Mouse (Mus musculus): ENCODE measurements around the gene Dennd2a.

Dennd2a gene

DNA sequence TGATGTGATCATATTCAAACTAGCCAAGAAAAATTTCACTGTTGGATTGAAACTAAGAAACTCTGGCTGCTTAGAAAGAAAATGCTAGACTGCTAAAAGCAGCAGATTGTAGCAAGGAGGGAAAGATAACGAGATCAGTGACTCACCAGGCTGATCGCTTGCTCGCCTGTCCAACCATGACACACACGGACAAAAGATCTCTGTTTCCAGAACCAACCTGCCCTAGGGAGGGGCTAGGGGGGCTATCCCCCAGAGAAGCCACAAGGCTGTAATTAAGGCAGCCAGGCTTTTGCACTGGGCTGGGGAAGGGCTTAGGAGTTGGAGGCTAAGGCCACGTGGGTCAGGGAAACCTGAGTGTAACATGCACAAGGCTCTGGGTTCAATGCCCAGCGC lies 41.9 kb downstream of the Dennd2a start:
- DNase-seq (ENCODE audit: low spot score) = peak; percentile 66

DNA sequence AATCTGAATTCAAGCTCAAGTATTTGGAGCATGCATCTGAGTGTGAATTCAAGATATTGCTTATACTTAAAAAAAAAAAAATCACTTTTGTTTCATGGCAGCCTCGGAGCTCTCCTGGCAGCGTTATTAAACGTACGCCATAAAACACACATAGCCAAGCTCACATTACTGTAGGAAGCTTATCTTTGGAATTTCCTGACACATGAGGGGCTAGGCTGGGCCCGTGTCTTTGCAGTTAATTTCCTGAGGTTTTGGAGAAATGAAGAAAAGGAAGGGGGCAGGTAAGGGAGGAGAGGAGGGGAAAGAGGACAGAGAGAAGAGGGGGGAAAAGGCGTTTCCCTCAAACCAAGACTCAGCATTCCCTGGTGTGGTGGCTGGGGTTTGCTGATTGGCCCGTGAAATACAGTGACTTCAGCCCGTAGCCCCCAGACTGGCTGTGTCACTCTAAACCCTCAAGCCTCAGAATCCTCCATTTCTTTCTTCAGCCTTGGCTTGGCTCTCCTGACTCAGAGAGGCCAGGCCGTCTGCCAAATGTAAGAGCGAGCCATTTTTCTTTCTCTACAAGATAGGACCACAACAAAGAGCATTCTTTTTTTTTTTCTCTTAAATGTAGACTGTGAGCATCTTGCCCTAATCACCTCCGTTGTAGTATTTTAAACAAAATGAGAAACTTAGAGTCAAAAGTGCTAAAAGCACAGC lies 42.5 kb downstream of the Dennd2a start:
- no peak for DNase-seq (ENCODE audit: low spot score)

DNA sequence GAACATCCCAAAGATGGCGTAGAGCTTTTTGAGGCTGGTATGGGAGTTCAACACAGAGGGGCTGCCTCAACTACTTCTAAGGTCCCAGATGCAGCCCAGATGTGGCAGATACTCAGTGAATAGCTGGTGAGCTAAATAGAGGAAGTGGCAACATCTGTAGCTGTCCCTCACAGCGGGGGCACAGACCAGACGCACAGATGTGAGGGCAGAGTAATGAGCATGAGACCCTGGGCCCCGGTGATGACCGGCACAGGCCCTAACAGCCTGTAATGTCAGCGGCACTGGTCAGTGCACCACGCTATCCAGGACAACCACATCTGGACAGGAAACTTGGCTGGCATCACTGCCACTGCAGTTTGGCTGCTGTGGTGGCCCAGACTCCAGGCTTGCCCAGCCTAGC lies 54.2 kb downstream of the Dennd2a start:
- DNase-seq (ENCODE audit: low spot score) = no peak

DNA sequence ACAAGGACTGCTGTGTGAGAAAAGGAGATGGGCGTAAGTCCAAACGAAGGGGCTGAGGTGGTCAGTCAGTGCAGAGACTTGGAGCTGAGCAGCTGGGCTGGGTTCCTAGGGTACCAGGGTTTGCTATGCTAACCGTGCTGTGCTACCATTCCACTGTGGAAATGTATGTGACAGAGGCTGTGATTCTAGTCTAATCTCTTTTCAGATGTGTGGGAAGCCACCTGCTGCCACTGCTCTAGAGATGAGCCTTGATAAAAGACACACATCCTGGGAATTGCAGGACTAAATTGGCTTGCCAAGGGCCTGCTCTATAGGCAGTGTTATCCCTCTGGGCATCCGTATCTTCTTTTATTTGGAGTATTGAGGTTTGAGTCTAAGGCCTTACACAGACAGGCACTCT lies 60.5 kb downstream of the Dennd2a start:
- no peak for DNase-seq (ENCODE audit: low spot score)

DNA sequence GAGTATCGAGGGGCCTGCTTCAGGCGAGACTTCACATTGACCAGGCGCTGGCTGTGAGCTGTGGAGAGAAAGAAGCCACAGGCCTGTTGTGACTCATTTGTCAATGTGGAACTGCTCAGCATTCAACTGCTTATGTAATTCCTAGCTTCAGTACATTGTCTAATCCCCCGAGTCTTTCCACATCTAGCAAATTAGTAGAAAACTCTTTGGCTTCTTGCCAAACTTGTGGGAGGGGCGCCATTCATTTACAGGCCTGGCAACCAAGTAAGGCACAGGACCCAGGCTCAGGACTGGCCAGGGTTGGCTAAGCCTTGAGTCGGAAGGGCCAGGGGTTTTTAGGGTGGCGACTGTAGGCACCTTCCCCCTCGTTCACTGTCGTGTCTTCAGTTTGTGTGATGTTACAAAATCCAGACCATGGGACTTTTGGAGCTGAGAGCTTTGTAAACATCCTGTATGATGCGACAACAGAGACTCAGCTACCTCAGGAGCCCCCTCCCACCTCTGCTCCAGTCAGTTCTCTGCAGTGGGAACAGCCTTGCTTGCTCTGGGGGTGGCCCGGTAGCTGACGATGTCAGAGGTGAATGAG lies 64.4 kb downstream of the Dennd2a start:
- DNase-seq (ENCODE audit: low spot score) = no peak

DNA sequence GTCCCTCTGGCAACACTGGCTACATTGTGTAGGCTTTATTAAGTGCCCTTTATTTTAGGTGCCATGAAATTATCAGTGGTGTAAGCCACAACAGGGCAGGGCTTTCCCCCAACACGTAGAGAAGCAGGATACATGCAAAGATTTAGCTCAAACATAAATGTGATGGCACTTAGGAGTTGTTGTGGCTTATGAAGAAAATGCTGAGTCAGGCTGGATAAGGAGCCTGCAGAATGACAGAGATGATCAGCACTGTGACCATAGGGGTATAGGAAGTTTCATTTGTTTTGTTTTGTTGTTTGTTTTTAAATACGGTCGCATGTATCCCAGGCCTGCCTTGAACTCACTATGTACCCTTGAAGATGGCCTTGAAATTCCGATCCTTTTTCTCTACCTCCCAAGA lies 65.5 kb downstream of the Dennd2a start:
- DNase-seq (ENCODE audit: low spot score) = no peak

DNA sequence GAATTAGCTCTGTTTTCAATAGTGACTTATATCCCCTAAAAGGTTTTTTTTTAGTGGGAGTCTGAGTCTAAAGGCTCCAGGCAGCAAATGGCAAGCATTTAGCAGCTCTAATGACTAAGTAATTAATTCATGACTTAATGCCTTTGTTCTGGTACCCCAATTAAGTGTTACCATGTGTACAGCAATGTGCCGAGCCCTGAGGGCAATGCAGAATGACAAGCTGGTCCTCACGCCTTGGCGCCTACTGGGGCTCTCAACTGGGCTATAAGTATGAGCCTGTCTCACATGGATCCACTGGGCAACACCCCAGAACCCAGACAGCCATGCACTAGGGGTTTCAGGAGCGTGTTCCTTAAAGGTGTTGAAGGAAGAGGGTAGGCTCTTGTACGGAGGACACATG lies 66.5 kb downstream of the Dennd2a start:
- no peak for DNase-seq (ENCODE audit: low spot score)

DNA sequence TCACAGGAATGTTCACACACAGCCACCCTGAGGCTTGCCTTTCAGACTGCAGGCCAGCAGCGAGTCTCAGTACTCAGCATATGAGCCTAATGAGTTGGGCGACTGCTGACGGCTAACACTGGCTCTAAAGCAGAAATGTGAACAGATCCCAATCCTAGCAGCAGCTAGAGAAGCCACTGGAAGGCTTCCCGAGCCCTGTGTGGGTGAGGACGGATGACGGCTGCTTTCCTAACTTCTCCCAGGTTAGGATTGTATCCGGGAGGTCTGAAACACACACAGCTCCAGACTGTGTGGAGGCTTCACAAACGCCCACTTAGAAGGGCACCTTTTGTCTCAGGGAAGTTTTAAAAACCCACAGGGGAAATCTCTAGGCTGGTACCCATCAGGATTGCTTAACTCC lies 69.4 kb downstream of the Dennd2a start:
- DNase-seq (ENCODE audit: low spot score) = no peak

DNA sequence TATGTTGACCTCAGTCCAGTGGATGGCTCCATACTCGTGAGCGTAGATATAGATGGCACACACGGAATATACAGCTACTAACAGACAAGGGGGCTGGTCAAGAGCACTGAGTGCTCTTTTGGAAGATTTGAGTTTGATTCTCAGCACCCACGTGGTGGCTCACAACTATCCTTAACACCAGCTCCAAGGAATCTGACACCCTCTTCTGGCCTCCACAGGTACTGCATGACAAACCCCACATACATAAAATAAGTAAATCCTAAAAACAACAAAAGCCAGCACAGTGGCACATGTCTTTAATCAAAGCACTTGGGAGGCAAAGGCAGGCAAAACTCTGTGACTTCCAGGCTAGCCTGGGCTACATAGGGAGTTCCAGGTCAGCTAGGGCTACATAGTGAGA lies 74.0 kb downstream of the Dennd2a start:
- DNase-seq (ENCODE audit: low spot score) = no peak

DNA sequence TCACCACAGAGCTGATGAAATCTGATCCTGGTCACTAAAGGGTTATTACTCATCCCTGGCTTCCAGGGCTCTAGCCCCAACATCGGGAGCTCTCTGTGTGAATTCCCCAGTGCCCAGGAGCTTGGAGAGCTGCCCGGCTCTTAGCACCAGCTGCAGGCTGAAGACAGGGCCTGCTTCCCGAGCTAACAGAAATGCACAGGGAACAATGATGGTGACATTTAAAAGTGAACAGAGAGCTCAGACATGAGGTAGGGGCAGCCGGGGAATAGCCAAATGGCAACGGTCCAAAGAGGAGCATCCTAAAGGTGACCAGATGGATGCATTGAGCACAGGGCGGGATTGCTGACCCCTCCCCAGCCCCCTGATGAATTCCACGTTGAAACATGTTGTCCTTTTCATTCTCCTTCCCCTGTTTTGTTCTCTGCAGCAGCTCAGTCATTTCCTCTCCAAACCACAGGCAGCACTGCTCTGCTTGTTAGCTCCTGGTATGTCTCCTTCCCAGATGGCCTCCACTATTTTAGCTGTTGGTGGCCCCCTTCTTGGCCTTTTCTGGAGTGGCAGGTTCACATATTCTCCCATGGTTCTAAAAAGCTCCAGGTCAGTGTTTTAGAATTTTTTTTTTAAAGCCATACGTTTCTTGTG lies 79.0 kb downstream of the Dennd2a start:
- DNase-seq (ENCODE audit: low spot score) = no peak

DNA sequence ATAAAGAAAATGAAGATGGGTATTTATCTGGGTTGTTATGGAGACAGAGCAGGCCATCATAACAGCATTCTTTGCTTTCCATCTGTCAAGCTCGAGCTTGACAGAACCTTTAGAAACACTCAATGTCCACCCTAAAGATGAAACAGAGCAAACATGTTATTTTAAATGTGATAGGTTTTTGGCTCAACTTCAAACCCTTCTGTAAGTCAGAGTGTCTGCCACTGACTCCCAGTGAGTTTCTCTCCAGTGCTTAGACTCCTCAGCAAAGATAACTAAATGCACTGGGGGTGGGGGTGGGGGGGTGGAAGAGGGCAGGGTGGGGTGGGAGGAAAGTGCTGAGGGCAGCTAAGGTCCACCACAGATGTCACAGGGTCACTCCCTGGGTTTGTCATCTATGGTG lies 81.0 kb downstream of the Dennd2a start:
- DNase-seq (ENCODE audit: low spot score) = no peak

DNA sequence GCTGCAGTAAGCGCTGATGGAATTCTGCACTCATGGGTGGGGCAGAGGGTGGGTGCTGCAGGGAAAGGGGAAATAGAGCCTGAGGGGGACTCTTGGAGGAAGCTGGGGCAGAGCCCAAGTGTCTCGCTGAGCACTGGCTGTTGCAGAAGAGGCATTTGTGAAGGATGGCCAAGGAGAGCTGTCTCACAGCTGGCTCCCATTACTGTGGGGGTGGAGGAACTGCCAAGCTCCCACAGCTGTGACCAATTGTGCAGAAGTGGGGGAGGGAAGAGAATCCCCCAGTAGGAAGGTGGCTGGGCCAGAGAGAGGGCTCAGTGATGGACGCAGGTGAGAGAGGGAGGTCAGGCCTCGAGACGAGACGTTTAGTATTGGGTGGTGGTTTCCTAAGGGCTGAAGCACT lies 83.2 kb downstream of the Dennd2a start:
- DNase-seq (ENCODE audit: low spot score) = peak; percentile 75

DNA sequence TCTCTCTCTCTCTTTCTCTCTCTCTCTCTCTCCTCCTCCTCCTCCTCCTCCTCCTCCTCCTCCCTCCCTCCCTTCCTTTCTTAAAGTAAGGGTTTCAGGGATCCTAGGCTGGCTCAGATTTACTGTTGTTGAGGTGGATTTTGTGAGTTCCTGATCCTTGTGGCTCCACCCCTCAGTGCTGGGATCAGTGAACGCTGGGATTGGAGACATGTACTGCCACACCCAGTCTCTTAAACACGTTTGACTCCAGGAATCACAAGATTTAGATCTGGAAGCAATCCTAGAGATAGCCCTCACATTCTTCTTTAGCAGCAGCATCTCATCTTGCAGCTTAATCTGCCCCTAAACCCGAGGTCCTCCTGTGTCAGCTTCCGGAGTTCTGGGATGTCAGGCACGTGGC lies 84.8 kb downstream of the Dennd2a start:
- DNase-seq (ENCODE audit: low spot score) = no peak

DNA sequence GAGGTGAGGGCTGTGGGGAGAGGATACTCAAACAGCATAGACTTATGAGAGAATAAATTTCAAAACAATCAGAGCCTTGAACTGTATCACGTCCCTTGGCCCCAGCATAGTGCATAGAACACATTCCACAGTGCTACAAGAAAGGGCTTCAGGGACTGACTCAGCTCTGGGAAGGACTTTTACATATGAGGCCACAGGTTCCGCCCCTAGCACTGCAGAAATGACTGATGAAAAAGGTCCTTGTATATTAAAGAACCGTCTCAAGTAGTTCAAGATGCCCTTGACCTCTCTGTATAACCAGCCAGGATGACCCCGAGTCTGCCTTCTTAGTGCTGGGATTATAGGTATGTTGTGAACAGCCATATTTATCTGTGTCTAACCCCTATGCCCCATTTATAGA lies 85.4 kb downstream of the Dennd2a start:
- DNase-seq (ENCODE audit: low spot score) = no peak

DNA sequence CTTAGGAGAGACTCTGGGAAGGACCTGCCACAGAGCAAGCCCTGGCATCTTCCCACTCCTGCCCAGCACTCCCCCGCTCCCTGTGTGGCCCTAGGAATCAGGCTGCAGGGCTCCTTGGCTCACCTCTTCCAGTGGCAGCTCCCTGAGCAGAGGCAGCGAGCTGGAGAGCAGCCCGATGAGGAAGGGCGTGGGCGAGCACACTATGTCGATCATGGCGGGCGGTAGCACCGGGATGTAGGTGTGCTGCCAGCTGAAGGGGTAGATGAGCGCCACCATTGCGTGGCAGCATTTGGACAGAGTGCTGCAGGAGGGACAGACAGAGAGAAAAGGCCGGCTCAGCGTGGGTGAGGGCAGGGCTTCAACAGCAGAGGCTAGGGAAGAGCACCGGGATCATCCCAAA lies 87.6 kb downstream of the Dennd2a start:
- DNase-seq (ENCODE audit: low spot score) = no peak

DNA sequence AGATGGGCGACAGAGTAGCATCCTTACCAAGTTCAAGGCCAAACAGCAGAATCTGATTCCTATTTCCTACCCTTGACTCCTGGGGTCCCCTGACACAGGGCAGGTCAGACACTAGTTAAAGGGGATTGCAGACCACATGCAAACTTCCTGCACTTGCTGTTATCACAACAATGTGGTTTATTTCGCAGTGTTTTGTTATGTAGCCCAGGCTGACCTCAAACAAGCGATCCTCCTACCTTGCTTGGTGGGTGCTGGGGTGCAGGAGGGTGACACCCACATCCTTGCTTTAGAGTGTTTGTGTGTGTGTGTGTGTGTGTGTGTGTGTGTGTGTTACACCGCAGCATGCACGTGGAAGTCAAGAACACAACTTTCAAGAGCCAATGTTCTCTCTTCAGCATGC lies 88.2 kb downstream of the Dennd2a start:
- DNase-seq (ENCODE audit: low spot score) = no peak

DNA sequence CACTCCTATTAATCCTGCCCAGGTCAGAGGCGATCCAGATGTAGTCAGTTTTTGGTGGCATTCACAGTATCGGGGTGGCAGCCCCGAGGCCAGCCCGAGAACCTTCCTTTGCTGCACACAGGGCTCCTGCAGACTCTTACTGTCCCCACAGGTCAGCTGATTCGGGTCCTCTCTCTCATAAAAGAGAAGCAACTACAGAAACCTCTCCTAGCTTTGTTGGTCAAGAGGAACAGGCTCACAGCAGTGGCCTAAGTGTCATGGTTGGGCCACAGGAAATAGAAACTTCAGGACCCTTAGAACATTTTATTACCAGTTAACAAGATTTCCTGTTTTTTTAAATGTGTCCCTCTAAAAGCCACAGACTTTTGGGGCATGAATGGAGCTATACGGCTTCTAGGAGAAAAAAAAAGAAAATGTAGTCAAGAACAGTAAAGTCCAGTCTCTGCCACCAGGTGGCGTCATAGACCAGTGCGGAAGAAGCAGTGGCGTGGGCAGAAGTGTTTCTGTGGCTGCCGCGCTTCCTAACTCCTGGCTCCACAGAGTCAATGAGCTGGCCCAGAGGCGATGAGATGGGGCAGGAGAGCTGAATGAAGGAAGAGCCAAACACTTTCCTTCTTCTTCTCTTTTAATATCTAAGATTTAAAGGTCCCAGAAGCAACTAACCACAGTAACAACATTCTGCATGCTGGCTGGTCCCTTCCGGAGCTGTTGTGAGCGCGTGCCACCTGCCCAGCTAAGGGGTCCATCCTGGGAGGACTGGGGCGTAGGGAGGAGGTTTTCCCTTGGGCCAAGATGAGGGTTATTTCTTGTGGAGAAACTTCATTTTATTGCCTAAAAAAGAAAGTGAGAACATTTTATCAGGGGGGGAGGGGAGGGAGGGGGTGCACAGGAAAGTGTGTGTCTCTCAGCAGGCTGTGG lies 94.8 kb downstream of the Dennd2a start:
- peak; percentile 92 for DNase-seq (ENCODE audit: low spot score)

DNA sequence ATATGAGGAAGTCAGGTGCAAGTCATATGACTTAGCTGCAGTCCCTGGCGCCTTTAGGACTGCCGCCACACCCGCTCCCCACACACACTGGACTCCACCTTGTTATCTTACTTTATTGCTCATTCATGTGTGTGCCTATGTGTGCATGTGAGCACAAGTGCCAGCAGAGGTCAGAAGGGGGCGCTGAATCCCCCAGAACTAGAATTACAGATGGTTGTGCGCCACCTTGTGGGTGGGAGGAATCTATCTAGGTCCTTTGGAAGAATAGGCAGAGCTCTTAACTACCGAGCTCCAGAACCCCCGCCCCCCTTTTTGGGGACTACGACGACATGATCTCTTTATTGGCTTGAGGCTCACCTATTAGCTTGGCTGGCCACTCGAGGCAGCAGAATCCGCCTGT lies 97.6 kb downstream of the Dennd2a start:
- DNase-seq (ENCODE audit: low spot score) = no peak

DNA sequence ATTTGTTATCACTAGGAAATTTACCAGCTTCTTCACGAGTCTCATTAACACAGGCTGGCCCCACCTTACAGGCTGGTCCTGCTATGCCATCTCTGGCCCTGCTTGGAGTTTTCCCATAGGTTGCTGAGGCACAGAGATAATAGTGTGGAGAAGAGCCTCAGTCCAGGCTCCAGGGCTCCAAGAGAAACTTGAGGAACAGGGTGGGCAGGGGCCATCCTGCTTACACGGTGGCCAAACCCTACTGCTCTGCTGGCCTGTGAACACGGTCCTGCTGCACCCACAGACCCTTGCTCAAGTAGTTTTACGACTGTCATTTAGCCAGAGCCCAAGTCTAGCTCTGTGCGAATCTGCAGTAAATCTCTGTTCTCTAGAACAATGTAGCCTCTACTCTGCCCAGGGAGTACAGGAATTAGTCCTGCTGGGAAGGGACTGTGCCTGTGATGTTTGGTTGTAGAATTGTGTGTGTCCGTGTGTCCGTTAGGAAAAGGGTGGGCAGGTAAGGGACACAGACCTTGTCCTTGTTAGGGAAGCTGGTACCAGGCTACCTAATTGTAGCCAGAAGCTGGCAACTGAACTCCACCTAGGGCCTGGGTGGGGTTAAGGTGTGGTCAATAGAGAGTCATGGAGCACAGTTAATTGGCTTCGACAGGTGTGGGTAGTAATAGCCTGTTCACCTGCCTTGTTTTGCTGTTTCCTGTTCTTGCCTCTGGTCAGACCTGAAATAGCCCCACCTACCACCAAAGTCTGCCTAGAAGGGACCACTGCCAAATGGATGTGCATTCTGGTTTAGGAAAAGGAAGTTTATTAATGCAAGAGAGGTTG lies 102.1 kb downstream of the Dennd2a start:
- no peak for DNase-seq (ENCODE audit: low spot score)

DNA sequence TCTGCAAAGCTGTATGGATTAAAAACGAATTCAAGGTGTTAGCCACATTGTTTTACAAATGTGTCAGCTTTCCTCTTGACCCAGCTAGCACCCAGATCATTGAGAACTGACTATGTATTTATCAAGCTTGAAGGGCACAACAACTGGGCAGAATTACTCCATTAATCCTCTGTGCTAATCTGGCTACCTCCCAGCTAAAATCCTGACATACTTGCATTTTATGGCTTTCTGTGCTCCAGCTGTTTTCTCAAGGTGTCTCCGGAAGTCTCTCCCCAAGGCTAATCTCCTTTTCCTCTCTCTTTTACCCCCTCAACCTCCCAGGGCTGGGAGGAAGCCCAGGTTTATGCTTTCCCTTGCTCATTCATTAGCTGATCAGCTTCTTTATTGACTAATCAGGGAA lies 103.1 kb downstream of the Dennd2a start:
- no peak for DNase-seq (ENCODE audit: low spot score)

DNA sequence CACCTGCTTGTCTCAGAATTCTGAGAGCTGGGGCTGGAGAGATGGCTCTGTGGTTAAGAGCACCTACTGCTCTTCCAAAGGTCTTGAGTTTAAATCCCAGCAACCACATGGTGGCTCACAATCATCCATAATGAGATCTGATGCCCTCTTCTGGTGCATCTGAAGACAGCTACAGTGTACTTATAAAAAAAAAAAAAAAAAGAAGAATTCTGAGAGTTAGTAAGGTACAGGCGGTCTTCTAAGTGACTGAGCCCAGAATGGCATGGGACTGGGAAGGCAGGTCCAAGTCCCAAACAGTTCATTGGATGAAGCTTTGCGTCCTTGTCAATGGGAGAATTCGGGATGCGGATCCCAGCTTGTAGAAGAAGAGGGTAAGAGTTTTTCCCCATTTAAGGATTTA lies 104.1 kb downstream of the Dennd2a start:
- DNase-seq (ENCODE audit: low spot score) = no peak

DNA sequence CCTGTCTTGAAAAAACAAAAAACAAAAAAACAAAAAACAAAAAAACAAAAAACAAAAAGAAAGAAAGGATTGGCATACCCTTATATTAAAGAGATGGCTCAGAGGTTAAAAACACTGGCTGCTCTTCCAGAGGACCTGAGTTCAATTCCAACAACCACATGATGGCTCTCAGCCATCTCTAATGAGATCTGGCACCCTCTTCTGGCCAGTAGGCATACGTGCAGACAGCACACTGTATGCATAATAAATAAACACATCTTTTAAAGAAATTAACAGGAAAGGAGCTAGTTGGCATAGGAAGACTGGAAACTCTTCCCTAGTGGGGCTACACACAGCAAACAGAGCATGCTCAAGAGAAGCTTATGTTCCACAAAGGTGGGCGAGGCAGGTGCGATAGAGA lies 106.6 kb downstream of the Dennd2a start:
- DNase-seq (ENCODE audit: low spot score) = no peak
